Mouse (Mus musculus): ENCODE data around the gene Letm1. TPM values are rescaled to one million over a fixed set of nuclear protein-coding genes. Genes with fewer than 3 reads are reported as not detected.
A peak's percentile ranks its signal among the peaks of the same experiment; 100 is the strongest.

Letm1 gene
- polyA plus RNA-seq, 1 experiment from 2014 or later: 45.0 TPM

GRCm38 (mm10) chr5:33820733-33821621, 38.4 kb upstream of the Letm1 start:
- Histone ChIP-seq H3K36me3 (ENCODE audit: control insufficient read depth, insufficient read depth, low read length) (peaks cover 5% of the 10 kb centered on the region; the same call in 1 of the 2 replicates), H3K4me1 (ENCODE audit: control insufficient read depth in 2 of 2, insufficient read depth in 2 of 2, low read length in 2 of 2) (peaks cover 3 to 43% of the 10 kb centered on the region in 2 experiments; a peak in 2 of 4 replicates), H3K9ac (ENCODE audit: low read length) (peak overlapping the region; percentile 98), H3K27me3 (ENCODE audit: control insufficient read depth, insufficient read depth, low read length) (no peaks in the 10 kb centered on the region), H3K9me3 (ENCODE audit: control insufficient read depth, low read length) (no peaks in the 10 kb centered on the region), H3K4me3 (ENCODE audit: control insufficient read depth in 1 of 2, insufficient read depth in 1 of 2, low read depth in 1 of 2, low read length in 2 of 2) (peak overlapping the region; percentile 98 to 100), H3K27ac (replicated peaks in 1 of 2; ENCODE audit: control insufficient read depth in 1 of 2, insufficient read depth in 1 of 2, low read depth in 2 of 2, low read length in 2 of 2) (peak overlapping the region; percentile 96 to 98), H3K4me2 (ENCODE audit: low read length) (peak overlapping the region; percentile 93)
- peak; percentile 45 for ATAC-seq (ENCODE audit: insufficient number of reproducible peaks, insufficient read depth, low FRiP score, low read depth)
- under 1% methylated on average over 89 of the region's 121 CpGs for WGBS

GRCm38 (mm10) chr5:33819876-33820732, 37.5 kb upstream of the Letm1 start, which contains the start of gene Nsd2:
Gene Nsd2, plus strand, starts transcription at chr5:33820725.
- WGBS: under 1% methylated on average over 91 of the region's 136 CpGs
- peak; percentile 79 for ATAC-seq (ENCODE audit: insufficient number of reproducible peaks, insufficient read depth, low FRiP score, low read depth)

GRCm38 (mm10) chr5:33819141-33819875, 36.7 kb upstream of the Letm1 start:
- Histone ChIP-seq H3K4me1 (ENCODE audit: control insufficient read depth in 2 of 2, insufficient read depth in 2 of 2, low read length in 2 of 2) (peaks cover 3 to 31% of the 10 kb centered on the region in 2 experiments; a peak in 2 of 4 replicates), H3K4me3 (ENCODE audit: control insufficient read depth in 1 of 2, insufficient read depth in 1 of 2, low read depth in 1 of 2, low read length in 2 of 2) (peak overlapping the region; percentile 98 to 100), H3K27me3 (ENCODE audit: control insufficient read depth, insufficient read depth, low read length) (no peaks in the 10 kb centered on the region), H3K9ac (ENCODE audit: low read length) (peak overlapping the region; percentile 98), H3K4me2 (ENCODE audit: low read length) (peak overlapping the region; percentile 93), H3K27ac (replicated peaks in 1 of 2; ENCODE audit: control insufficient read depth in 1 of 2, insufficient read depth in 1 of 2, low read depth in 2 of 2, low read length in 2 of 2) (peak overlapping the region; percentile 86 to 98), H3K36me3 (ENCODE audit: control insufficient read depth, insufficient read depth, low read length) (peaks cover 5% of the 10 kb centered on the region; the same call in 1 of the 2 replicates), H3K9me3 (ENCODE audit: control insufficient read depth, low read length) (no peaks in the 10 kb centered on the region)
- WGBS: 18% methylated on average over 9 of the region's 9 CpGs
- no peak for ATAC-seq (ENCODE audit: insufficient number of reproducible peaks, insufficient read depth, low FRiP score, low read depth)

More at GRCm38 (mm10) chr5:33819876-33820732, 37.5 kb upstream of the Letm1 start, which contains the start of gene Nsd2:
- Histone ChIP-seq H3K36me3 (ENCODE audit: control insufficient read depth, insufficient read depth, low read length) (peaks cover 5% of the 10 kb centered on the region; the same call in 1 of the 2 replicates), H3K4me2 (ENCODE audit: low read length) (peak within 1 kb of the TSS; percentile 93), H3K27ac (replicated peaks in 1 of 2; ENCODE audit: control insufficient read depth in 1 of 2, insufficient read depth in 1 of 2, low read depth in 2 of 2, low read length in 2 of 2) (peak within 1 kb of the TSS; percentile 96 to 98), H3K4me3 (ENCODE audit: control insufficient read depth in 1 of 2, insufficient read depth in 1 of 2, low read depth in 1 of 2, low read length in 2 of 2) (peak within 1 kb of the TSS; percentile 98 to 100), H3K9ac (ENCODE audit: low read length) (peak within 1 kb of the TSS; percentile 98), H3K9me3 (ENCODE audit: control insufficient read depth, low read length) (no peaks in the 10 kb centered on the region), H3K27me3 (ENCODE audit: control insufficient read depth, insufficient read depth, low read length) (no peaks in the 10 kb centered on the region), H3K4me1 (ENCODE audit: control insufficient read depth in 2 of 2, insufficient read depth in 2 of 2, low read length in 2 of 2) (peaks cover 3 to 39% of the 10 kb centered on the region in 2 experiments; a peak in 2 of 4 replicates)

GRCm38 (mm10) chr5:33818104-33818503, 35.5 kb upstream of the Letm1 start:
- Histone ChIP-seq H3K4me2 (ENCODE audit: low read length) (no peak overlapping the region), H3K9me3 (ENCODE audit: control insufficient read depth, low read length) (no peaks in the 10 kb centered on the region), H3K9ac (ENCODE audit: low read length) (no peak overlapping the region), H3K27me3 (ENCODE audit: control insufficient read depth, insufficient read depth, low read length) (no peaks in the 10 kb centered on the region), H3K4me3 (ENCODE audit: control insufficient read depth in 1 of 2, insufficient read depth in 1 of 2, low read depth in 1 of 2, low read length in 2 of 2) (no peak overlapping the region), H3K4me1 (ENCODE audit: control insufficient read depth in 2 of 2, insufficient read depth in 2 of 2, low read length in 2 of 2) (peaks cover 2 to 25% of the 10 kb centered on the region in 2 experiments; a peak in 2 of 4 replicates), H3K27ac (replicated peaks in 1 of 2; ENCODE audit: control insufficient read depth in 1 of 2, insufficient read depth in 1 of 2, low read depth in 2 of 2, low read length in 2 of 2) (no peak overlapping the region), H3K36me3 (ENCODE audit: control insufficient read depth, insufficient read depth, low read length) (peaks cover under 1% of the 10 kb centered on the region; the same call in 1 of the 2 replicates)
- WGBS: 41% methylated on average over 5 of the region's 5 CpGs
- no peak for ATAC-seq (ENCODE audit: insufficient number of reproducible peaks, insufficient read depth, low FRiP score, low read depth)

GRCm38 (mm10) chr5:33816008-33816725, 33.5 kb upstream of the Letm1 start:
- ATAC-seq (ENCODE audit: insufficient number of reproducible peaks, insufficient read depth, low FRiP score, low read depth): no peak
- WGBS: 71% methylated on average over 6 of the region's 6 CpGs
- H3K9me3 ChIP-seq (ENCODE audit: control insufficient read depth, low read length): no peaks in the 10 kb centered on the region
- no peaks in the 10 kb centered on the region for H3K36me3 ChIP-seq (ENCODE audit: control insufficient read depth, insufficient read depth, low read length)
- H3K4me2 ChIP-seq (ENCODE audit: low read length): no peak overlapping the region
- H3K4me1 ChIP-seq (ENCODE audit: control insufficient read depth in 2 of 2, insufficient read depth in 2 of 2, low read length in 2 of 2): peaks cover 2 to 11% of the 10 kb centered on the region in 2 experiments; a peak in 1 of 4 replicates
- H3K27me3 ChIP-seq (ENCODE audit: control insufficient read depth, insufficient read depth, low read length): no peaks in the 10 kb centered on the region
- H3K4me3 ChIP-seq (ENCODE audit: control insufficient read depth in 1 of 2, insufficient read depth in 1 of 2, low read depth in 1 of 2, low read length in 2 of 2): no peak overlapping the region
- H3K27ac ChIP-seq (replicated peaks in 1 of 2; ENCODE audit: control insufficient read depth in 1 of 2, insufficient read depth in 1 of 2, low read depth in 2 of 2, low read length in 2 of 2): no peak overlapping the region
- H3K9ac ChIP-seq (ENCODE audit: low read length): no peak overlapping the region

GRCm38 (mm10) chr5:33811519-33811918, 28.9 kb upstream of the Letm1 start:
- Histone ChIP-seq H3K4me2 (ENCODE audit: low read length) (no peak overlapping the region), H3K9me3 (ENCODE audit: control insufficient read depth, low read length) (no peaks in the 10 kb centered on the region), H3K27me3 (ENCODE audit: control insufficient read depth, insufficient read depth, low read length) (no peaks in the 10 kb centered on the region), H3K4me1 (ENCODE audit: control insufficient read depth in 2 of 2, insufficient read depth in 2 of 2, low read length in 2 of 2) (no peaks in the 10 kb centered on the region), H3K36me3 (ENCODE audit: control insufficient read depth, insufficient read depth, low read length) (no peaks in the 10 kb centered on the region), H3K27ac (replicated peaks in 1 of 2; ENCODE audit: control insufficient read depth in 1 of 2, insufficient read depth in 1 of 2, low read depth in 2 of 2, low read length in 2 of 2) (no peak overlapping the region), H3K9ac (ENCODE audit: low read length) (no peak overlapping the region), H3K4me3 (ENCODE audit: control insufficient read depth in 1 of 2, insufficient read depth in 1 of 2, low read depth in 1 of 2, low read length in 2 of 2) (no peak overlapping the region)
- 84% methylated on average over 4 of the region's 4 CpGs for WGBS
- no peak for ATAC-seq (ENCODE audit: insufficient number of reproducible peaks, insufficient read depth, low FRiP score, low read depth)

All from heart, embryonic 14.5 days (tissue).